Mouse (Mus musculus): ENCODE measurements around the gene Adamts9. TPM values are rescaled to one million over a fixed set of nuclear protein-coding genes. Genes with fewer than 3 reads are reported as not detected.

The Adamts9 gene
- total RNA-seq (2021) = 10 to 100 TPM; 11.7 to 19.0 TPM
- long read RNA-seq, experiment 1, partial matches to known transcripts = 1 of 3 reads
- long read RNA-seq, experiment 1, other reads (novel, unspliced or antisense) = 2 of 3 reads
- long read RNA-seq, experiment 2, full-length matches to known transcripts = 1 of 4 reads
- long read RNA-seq, experiment 2, partial matches to known transcripts = 1 of 4 reads
- long read RNA-seq, experiment 2, other reads (novel, unspliced or antisense) = 2 of 4 reads

GRCm38 (mm10) chr6:92943057-92943781, at the start of gene Adamts9:
Gene Adamts9, minus strand, starts transcription at chr6:92943492.
- intact Hi-C loops (cut with DNase I; ENCODE audit: low total_unique reads) = loop anchor here (5.0 kb wide), 1 partner anchor 504 kb away; no protein-coding TSS in a partner anchor
- peak; percentile 91 for DNase-seq

GRCm38 (mm10) chr6:92991616-92992015, 48.3 kb upstream of the Adamts9 start:
- DNase-seq = no peak
- intact Hi-C loops (cut with DNase I; ENCODE audit: low total_unique reads) = no loop called here

- intact Hi-C loops (cut with DNase I; ENCODE audit: low total_unique reads) = no loop called here
- DNase-seq = no peak
Observed at GRCm38 (mm10) chr6:92988620-92988998, 45.3 kb upstream of the Adamts9 start.

- intact Hi-C loops (cut with DNase I; ENCODE audit: low total_unique reads) = no loop called here
- no peak for DNase-seq
Observed at GRCm38 (mm10) chr6:92987846-92988619, 44.7 kb upstream of the Adamts9 start.

- no peak for DNase-seq
- intact Hi-C loops (cut with DNase I; ENCODE audit: low total_unique reads) = no loop called here
Observed at GRCm38 (mm10) chr6:92987366-92987765, 44.1 kb upstream of the Adamts9 start.

- DNase-seq = no peak
- intact Hi-C loops (cut with DNase I; ENCODE audit: low total_unique reads) = no loop called here
Observed at GRCm38 (mm10) chr6:92983421-92983820, 40.1 kb upstream of the Adamts9 start.

GRCm38 (mm10) chr6:92981451-92982186, 38.3 kb upstream of the Adamts9 start:
- intact Hi-C loops (cut with DNase I; ENCODE audit: low total_unique reads) = no loop called here
- no peak for DNase-seq

GRCm38 (mm10) chr6:92973340-92973739, 30.0 kb upstream of the Adamts9 start:
- DNase-seq = no peak
- intact Hi-C loops (cut with DNase I; ENCODE audit: low total_unique reads) = no loop called here

- intact Hi-C loops (cut with DNase I; ENCODE audit: low total_unique reads) = no loop called here
- no peak for DNase-seq
Observed at GRCm38 (mm10) chr6:92968718-92969117, 25.4 kb upstream of the Adamts9 start.

GRCm38 (mm10) chr6:92968216-92968615, 24.9 kb upstream of the Adamts9 start:
- DNase-seq = no peak

GRCm38 (mm10) chr6:92962966-92963365, 19.7 kb upstream of the Adamts9 start:
- intact Hi-C loops (cut with DNase I; ENCODE audit: low total_unique reads) = no loop called here
- DNase-seq = no peak

More at GRCm38 (mm10) chr6:92968216-92968615, 24.9 kb upstream of the Adamts9 start:
- intact Hi-C loops (cut with DNase I; ENCODE audit: low total_unique reads) = no loop called here

GRCm38 (mm10) chr6:92960997-92961396, 17.7 kb upstream of the Adamts9 start:
- no peak for DNase-seq
- intact Hi-C loops (cut with DNase I; ENCODE audit: low total_unique reads) = no loop called here

GRCm38 (mm10) chr6:92959416-92959815, 16.1 kb upstream of the Adamts9 start:
- intact Hi-C loops (cut with DNase I; ENCODE audit: low total_unique reads) = no loop called here
- no peak for DNase-seq

GRCm38 (mm10) chr6:92947337-92948042, 4.2 kb upstream of the Adamts9 start:
- no peak for DNase-seq
- intact Hi-C loops (cut with DNase I; ENCODE audit: low total_unique reads) = no loop called here

- DNase-seq = no peak
Observed at GRCm38 (mm10) chr6:92944711-92945110, 1.4 kb upstream of the Adamts9 start.

GRCm38 (mm10) chr6:92944048-92944685, 875 bp upstream of the Adamts9 start:
- no peak for DNase-seq
- intact Hi-C loops (cut with DNase I; ENCODE audit: low total_unique reads) = loop anchor here (5.0 kb wide), 1 partner anchor 503 kb away; no protein-coding TSS in a partner anchor

More at GRCm38 (mm10) chr6:92944711-92945110, 1.4 kb upstream of the Adamts9 start:
- intact Hi-C loops (cut with DNase I; ENCODE audit: low total_unique reads) = loop anchor here (5.0 kb wide), 1 partner anchor 503 kb away; no protein-coding TSS in a partner anchor

GRCm38 (mm10) chr6:92941756-92942420, 1.4 kb downstream of the Adamts9 start:
- no peak for DNase-seq
- intact Hi-C loops (cut with DNase I; ENCODE audit: low total_unique reads) = loop anchor here (5.0 kb wide), 1 partner anchor 505 kb away; no protein-coding TSS in a partner anchor

GRCm38 (mm10) chr6:92941281-92941731, 2.0 kb downstream of the Adamts9 start:
- peak; percentile 89 for DNase-seq
- intact Hi-C loops (cut with DNase I; ENCODE audit: low total_unique reads) = loop anchor here (5.0 kb wide), 1 partner anchor 506 kb away; no protein-coding TSS in a partner anchor

All from gastrocnemius, postnatal 14 days (tissue).